Mouse (Mus musculus) spleen, embryonic (tissue): ENCODE measurements around the gene Bcas1.

Experiments used
- CTCF ChIA-PET: fragments of 350-600 bp; sonication (Branson Sonifier 250); formaldehyde crosslinking; loops from one replicate; lab custom pipeline; 2022; lab: Charles Lee

The Bcas1 gene

GRCm38 (mm10) chr2:170349784-170350183 is 77.9 kb downstream of the Bcas1 start:
- CTCF ChIA-PET, result no interaction called here

- CTCF ChIA-PET, result no interaction called here
These were observed 78.5 kb downstream of the Bcas1 start for GRCm38 (mm10) chr2:170349096-170349495.

GRCm38 (mm10) chr2:170347131-170347765 is 80.4 kb downstream of the Bcas1 start:
- CTCF ChIA-PET, result interaction anchor here (0.7 to 1.0 kb wide), 2 partner anchors 28 to 79 kb away, joined by 3 to 4 read pairs; no protein-coding TSS in a partner anchor

DNA sequence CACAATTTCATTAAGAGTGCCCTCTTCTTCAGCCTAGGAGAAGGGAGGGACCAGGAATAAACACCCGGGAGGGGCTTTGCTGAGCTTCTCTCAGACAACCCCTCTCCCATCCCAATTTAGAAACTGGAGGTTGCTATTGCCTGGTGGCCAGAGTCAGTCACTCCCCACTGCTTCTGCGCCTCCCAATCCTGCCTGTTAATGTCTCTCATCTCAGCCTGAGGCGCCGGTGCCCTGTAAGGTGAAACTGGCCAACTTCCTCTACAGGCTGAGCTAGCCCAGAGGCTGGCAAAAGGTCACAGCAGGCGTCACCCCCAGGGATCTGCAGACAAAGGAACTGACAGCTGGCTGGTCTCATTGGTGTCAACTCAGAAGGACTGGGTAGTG is 82.2 kb downstream of the Bcas1 start:
- CTCF ChIA-PET, result interaction anchor here (0.6 to 1.1 kb wide), 4 partner anchors 27 to 255 kb away, joined by 3 to 8 read pairs (median 4); no protein-coding TSS in a partner anchor

- CTCF ChIA-PET, result interaction anchor here (0.6 to 1.1 kb wide), 4 partner anchors 26 to 254 kb away, joined by 3 to 8 read pairs (median 4); no protein-coding TSS in a partner anchor
These were observed 82.9 kb downstream of the Bcas1 start for GRCm38 (mm10) chr2:170344502-170345409.

- CTCF ChIA-PET, result interaction anchor here (0.7 kb wide), 1 partner anchor 163 kb away, joined by 6 read pairs; no protein-coding TSS in a partner anchor
These were observed 83.8 kb downstream of the Bcas1 start for GRCm38 (mm10) chr2:170343819-170344317.

DNA sequence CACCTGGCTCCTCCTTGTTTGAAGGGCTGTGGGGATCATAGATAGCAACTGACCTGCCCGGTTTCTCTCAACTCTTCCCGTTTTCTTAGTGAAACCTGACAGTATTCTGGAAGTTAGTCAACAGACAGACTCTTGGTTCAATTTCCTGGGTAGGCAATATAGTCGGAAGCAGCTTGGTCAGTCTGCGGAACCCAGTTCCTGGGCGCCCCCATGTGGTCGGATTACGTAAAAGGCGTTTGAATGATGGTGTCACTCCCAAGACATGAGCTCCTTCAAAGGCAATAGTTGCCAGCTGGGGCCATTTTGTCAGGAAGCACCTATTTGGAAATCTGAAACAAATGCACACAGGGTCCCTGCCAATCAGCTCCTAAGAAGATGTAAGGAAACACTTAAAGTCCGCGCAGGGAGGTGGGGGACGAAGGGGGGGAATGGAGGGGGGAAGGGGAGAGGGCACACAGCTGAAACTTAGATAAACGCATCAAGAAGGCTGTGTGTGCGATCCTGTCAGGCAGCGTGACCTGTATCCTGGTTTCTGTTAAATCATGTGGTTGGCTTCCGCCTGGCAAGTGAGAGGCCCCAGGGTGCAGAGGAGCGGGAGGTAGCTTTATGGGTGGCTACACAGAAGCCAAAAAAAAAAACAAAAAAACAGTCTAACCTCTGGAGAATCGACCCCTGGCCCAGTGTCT is 84.4 kb downstream of the Bcas1 start:
- CTCF ChIA-PET, result interaction anchor here (0.7 kb wide), 2 partner anchors 104 to 162 kb away, joined by 3 to 6 read pairs; no protein-coding TSS in a partner anchor

GRCm38 (mm10) chr2:170342312-170342830 is 85.3 kb downstream of the Bcas1 start:
- CTCF ChIA-PET, result no interaction called here

DNA sequence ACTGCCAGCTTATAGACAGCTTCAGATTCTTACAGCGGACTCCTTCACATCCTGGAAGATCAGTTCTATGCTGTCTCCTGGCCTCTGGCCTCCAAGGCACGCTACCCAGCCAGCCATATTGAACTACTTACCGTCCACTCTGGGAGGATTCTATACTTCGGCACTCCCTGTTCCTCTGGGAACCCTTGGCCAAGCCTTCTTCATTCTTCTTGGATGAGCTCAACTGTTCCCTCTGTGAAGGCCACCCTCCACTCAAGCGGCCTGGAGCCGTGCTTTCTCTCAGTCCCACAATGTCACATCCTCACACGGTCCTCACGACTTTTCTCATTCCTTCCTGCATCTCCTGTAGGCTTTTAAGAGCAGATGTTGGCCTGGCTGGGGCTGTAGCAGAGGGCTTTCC is 86.5 kb downstream of the Bcas1 start:
- CTCF ChIA-PET, result interaction anchor here (0.8 kb wide), 1 partner anchor 99 kb away, joined by 3 read pairs; no protein-coding TSS in a partner anchor

DNA sequence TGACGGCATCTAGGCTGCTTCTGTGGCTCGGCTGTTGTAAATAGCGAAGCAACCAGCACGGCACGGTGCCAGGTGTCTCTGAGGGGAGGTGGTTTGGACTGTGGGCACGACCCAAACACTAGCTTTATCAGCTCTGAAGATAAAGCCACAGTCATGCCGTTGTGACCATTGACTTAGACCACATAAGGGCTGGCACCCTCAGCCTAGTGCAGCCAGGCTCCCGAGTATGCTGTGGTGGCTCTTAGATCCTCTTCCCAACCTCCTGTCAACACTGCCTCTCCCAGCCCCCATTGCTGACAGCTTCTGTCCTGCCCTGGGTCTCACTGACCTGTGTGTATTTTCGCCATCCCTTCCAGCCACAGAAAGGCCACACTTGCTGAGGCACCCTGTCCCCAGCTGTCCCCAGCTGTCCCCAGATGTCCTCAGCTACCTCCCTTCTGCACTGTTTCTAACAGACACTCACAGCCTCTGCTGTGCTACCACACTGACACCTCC is 91.3 kb downstream of the Bcas1 start:
- CTCF ChIA-PET, result no interaction called here

- CTCF ChIA-PET, result interaction anchor here (0.8 kb wide), 1 partner anchor 74 kb away, joined by 6 read pairs; no protein-coding TSS in a partner anchor
These were observed 92.5 kb downstream of the Bcas1 start for GRCm38 (mm10) chr2:170335168-170335567.

GRCm38 (mm10) chr2:170331870-170332269 is 95.8 kb downstream of the Bcas1 start:
- CTCF ChIA-PET, result no interaction called here

GRCm38 (mm10) chr2:170330466-170330865 is 97.2 kb downstream of the Bcas1 start:
- CTCF ChIA-PET, result no interaction called here

DNA sequence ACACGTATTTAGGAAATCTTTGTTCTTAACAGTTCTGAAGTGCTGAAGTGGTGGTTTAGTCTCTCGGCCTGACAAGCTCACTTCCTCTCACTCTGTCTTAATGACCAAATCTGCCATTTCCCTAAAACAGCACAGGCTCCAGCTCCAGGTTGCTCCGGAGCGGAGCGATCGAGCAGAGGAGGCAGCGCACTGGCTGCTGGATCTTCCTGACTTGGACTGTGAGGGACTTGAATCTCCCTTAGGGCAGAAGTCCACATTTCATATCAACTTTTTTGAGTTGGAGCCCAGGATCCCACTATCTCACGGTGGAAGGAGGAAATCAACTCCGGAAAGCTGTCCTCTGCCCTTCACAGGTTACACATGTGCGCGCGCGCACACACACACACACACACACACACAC is 97.7 kb downstream of the Bcas1 start:
- CTCF ChIA-PET, result no interaction called here

- CTCF ChIA-PET, result no interaction called here
These were observed 103.7 kb downstream of the Bcas1 start for GRCm38 (mm10) chr2:170323925-170324347.

- CTCF ChIA-PET, result no interaction called here
These were observed 105.6 kb downstream of the Bcas1 start for GRCm38 (mm10) chr2:170322013-170322414.

- CTCF ChIA-PET, result no interaction called here
These were observed 106.1 kb downstream of the Bcas1 start for GRCm38 (mm10) chr2:170321579-170321978.

DNA sequence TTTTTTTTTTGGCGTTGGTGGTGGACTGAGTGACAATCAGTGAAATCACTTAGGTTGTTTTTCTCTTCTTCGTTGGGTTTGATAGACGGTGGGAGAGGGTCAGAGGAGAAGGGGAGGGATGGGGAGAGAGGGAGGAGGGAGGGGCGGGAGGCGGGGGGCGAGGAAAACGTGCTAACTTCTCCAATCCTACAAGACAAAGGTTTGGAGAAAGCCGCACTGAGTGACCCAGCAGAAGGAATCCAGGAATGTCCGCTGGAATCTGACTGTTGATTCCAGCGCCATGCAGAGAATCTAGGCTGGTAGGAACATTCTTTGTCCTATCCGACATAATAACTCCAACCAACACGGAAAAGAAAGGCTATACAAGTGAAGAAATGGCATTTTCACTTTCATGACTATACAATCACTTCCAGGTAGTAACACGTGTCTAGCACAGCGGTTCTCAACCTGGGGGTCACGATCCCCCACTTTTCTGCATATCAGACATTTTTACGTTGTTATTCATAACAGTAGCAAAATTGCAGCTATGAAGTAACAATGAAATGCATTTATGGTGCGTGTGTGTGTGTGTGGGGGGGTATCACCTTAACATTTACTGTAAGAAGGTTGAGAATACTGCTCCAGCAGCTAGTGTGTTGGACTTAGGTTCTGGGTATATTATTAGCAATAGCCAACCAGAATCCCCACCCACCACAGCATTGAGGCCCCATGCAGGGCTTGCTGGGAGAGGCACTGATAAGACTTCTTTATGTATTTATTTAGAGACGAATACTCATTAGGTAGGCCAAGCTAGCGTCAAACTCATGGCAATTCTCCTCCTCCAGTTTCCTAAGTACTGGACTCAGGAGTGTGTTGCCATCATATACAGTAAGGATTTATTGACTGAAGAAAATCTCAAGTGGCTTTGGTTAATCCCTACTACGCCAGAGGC is 107.8 kb downstream of the Bcas1 start:
- CTCF ChIA-PET, result interaction anchor here (0.6 to 1.3 kb wide), 5 partner anchors 25 to 219 kb away, joined by 3 to 10 read pairs (median 3); no protein-coding TSS in a partner anchor

- CTCF ChIA-PET, result interaction anchor here (0.6 to 1.3 kb wide), 6 partner anchors 26 to 218 kb away, joined by 3 to 10 read pairs (median 3); no protein-coding TSS in a partner anchor
These were observed 108.7 kb downstream of the Bcas1 start for GRCm38 (mm10) chr2:170318713-170319532.
